Mouse (Mus musculus) erythroblast, embryonic 14.5 days (primary cell): ENCODE measurements around the gene Hsd3b5.
"Not testable (repeated sequence)": the region's sequence is repeated elsewhere in the genome, so short reads cannot be mapped to it uniquely, and the experiment has no call there.

ENCODE experiments used
- GATA1 ChIP-seq: IDR thresholded peaks from 2 replicates; pipeline ENCODE4 v1.6.1; 2012; ENCODE audit warnings: low read length, inconsistent platforms, mixed read lengths
- TAL1 ChIP-seq: IDR thresholded peaks from 3 replicates; pipeline ENCODE4 v1.6.1; 2012; ENCODE audit warnings: low read length, inconsistent platforms, mixed read lengths

DNA sequence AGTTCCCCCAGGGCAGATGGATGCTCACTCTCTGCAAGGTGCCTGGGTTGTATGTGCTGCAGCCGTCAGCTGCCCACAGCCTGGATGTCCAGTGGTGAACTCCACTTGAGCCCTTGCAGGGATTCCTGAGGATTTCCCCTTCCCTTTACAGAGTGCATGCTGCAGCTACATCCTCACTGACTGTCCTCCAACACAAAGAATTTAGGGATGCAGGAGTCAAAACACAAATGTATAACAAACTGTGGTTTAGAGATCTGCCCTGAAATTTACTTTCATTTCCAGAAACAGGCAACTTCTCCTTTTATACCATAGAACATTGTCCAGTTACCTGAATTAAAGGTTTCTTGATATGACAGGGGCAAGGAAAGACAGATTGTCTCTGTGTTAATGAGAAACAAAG, 13.3 kb downstream of the Hsd3b5 start:
- TF ChIP-seq GATA1, TAL1: not testable (repeated sequence)
